In genomic region chr11:81996172-81996841, GRCm38 (mm10) we compare ENCODE assay signal across 9 mouse cellular contexts. TPM values are rescaled to one million over a fixed set of nuclear protein-coding genes. Genes with fewer than 3 reads are reported as not detected.
DNase-seq lines count a peak whose midpoint lies in the region; ATAC-seq and TF ChIP-seq lines count a peak whose summit lies in the region.
"Had no signal": no experiment of that assay in that cellular context is flagged by ENCODE, and none has a peak within 500 bp of the region (broad histone marks: within the 10 kb centered on the region; RNA-seq: fewer than 3 reads in every experiment).

No protein-coding gene starts in this region.

- H3K36me3 ChIP-seq in liver, postnatal 0 days (replicated peaks; ENCODE audit: insufficient read depth, low read length), result no peaks in the 10 kb centered on the region
- H3K36me3 ChIP-seq: limb, embryonic 12.5 days had no signal

- TF ChIP-seq EP300 in liver, postnatal 0 days (IDR thresholded peaks at IDR 0.05; ENCODE audit: low read depth), result no peak

- TF ChIP-seq CTCF in liver, postnatal 0 days (IDR thresholded peaks at IDR 0.05; ENCODE audit: low read depth), result peak; percentile 99

- no peak overlapping the region for H3K9ac ChIP-seq in liver, postnatal 0 days (replicated peaks)
- H3K9ac ChIP-seq: limb, embryonic 12.5 days had no signal

- H3K4me2 ChIP-seq in liver, postnatal 0 days (ENCODE audit: low read depth, low read length), result no peak overlapping the region
- H3K4me2 ChIP-seq: limb, embryonic 12.5 days had no signal

- no peak overlapping the region for H3K27ac ChIP-seq in liver, postnatal 0 days (ENCODE audit: low read depth)
- H3K27ac ChIP-seq: limb, embryonic 12.5 days had no signal

- H3K4me1 ChIP-seq in liver, postnatal 0 days (ENCODE audit: insufficient read depth), result no peaks in the 10 kb centered on the region

- DNase-seq in 416B (ENCODE audit: low read depth) (peak; percentile 83), R1 (ENCODE audit: low read depth, low spot score) (peak; percentile 66)
- peak; percentile 80 to 82 for DNase-seq in cerebellum, postnatal 25 days
- DNase-seq in gastrocnemius, adult 8-10 months (ENCODE audit: low spot score in 2 of 2), result peak; percentile 46 to 62
- DNase-seq in kidney, postnatal 25 days, result peak; percentile 43 to 59
- peak; percentile 77 for DNase-seq in liver, postnatal 0 days
- peak; percentile 73 for DNase-seq in ovary, postnatal 14 days (ENCODE audit: low spot score)
- peak; percentile 57 for DNase-seq in thymus, postnatal 25 days

- ATAC-seq in liver, postnatal 0 days, result no peak

- WGBS in liver, postnatal 0 days (ENCODE audit: insufficient replicate concordance), result 66% methylated on average over 10 of the region's 10 CpGs

- H3K4me3 ChIP-seq in liver, postnatal 0 days (ENCODE audit: low read depth, low read length), result no peak overlapping the region
- H3K4me3 ChIP-seq: limb, embryonic 12.5 days had no signal

- H3K9me3 ChIP-seq in liver, postnatal 0 days (ENCODE audit: low read length), result no peaks in the 10 kb centered on the region
- H3K9me3 ChIP-seq: limb, embryonic 12.5 days had no signal

- no peaks in the 10 kb centered on the region for H3K27me3 ChIP-seq in liver, postnatal 0 days (ENCODE audit: insufficient read depth, low read length)

RNA-seq across cellular contexts. Expression of gene Asic2, which starts 28.1 kb away (rescaled TPM):
- 1 to 10 TPM in 1 of 4 experiments, under 1 TPM in 3; 0.13 to 1.5 (median 0.41) TPM for total RNA-seq in gastrocnemius, adult 8-10 months (2022)
- not detected in 2 replicates for polyA plus RNA-seq in liver, postnatal 0 days (2015; fragmentation: Nextera tagmentation; extraction: Ambion mirVana)

RNA-seq across cellular contexts. Expression of gene Ccl2, which starts 39.1 kb away (rescaled TPM):
- total RNA-seq in gastrocnemius, adult 8-10 months (2022), result under 1 TPM in 2 of 4 experiments, not detected in 2; 0.74 to 0.94 TPM
- 1.8 and 2.5 TPM in 2 replicates for polyA plus RNA-seq in liver, postnatal 0 days (2015; fragmentation: Nextera tagmentation; extraction: Ambion mirVana)

RNA-seq across cellular contexts. Expression of gene Gm17268, which starts 42.1 kb away (rescaled TPM):
- not detected for total RNA-seq in gastrocnemius, adult 8-10 months (2022)
- polyA plus RNA-seq in liver, postnatal 0 days (2015; fragmentation: Nextera tagmentation; extraction: Ambion mirVana), result not detected in 2 replicates
- polyA plus RNA-seq: limb, embryonic 12.5 days had no signal

RNA-seq across cellular contexts. Expression of gene Ccl7, which starts 49.2 kb away (rescaled TPM):
- under 1 TPM in 1 of 4 experiments, not detected in 3; 0.56 TPM for total RNA-seq in gastrocnemius, adult 8-10 months (2022)
- polyA plus RNA-seq in liver, postnatal 0 days (2015; fragmentation: Nextera tagmentation; extraction: Ambion mirVana), result 0.51 and 1.1 TPM in 2 replicates
- polyA plus RNA-seq: limb, embryonic 12.5 days had no signal
